Comparison of ENCODE assay signal across 21 mouse cellular contexts in genomic region chr9:104496220-104496619, GRCm38 (mm10). TPM values are rescaled to one million over a fixed set of nuclear protein-coding genes. Genes with fewer than 3 reads are reported as not detected.
"Had no signal": no experiment of that assay in that cellular context is flagged by ENCODE, and none has a peak within 500 bp of the region (broad histone marks: within the 10 kb centered on the region; RNA-seq: fewer than 3 reads in every experiment).

No protein-coding gene starts in this region.

- DNase-seq: gastrocnemius, postnatal 14 days; heart, adult 18-20 months; heart, postnatal 10 days; heart, postnatal 36 days; kidney, adult 11 months; kidney, adult 2 months; kidney, adult 9 months; kidney, postnatal 14 days; kidney, postnatal 36 days; layer of hippocampus, adult 9-11 months; layer of hippocampus, postnatal 36 days; left cerebral cortex, postnatal 4 days had no signal

- ATAC-seq: hindbrain, postnatal 0 days; intestine, embryonic 16.5 days; liver, embryonic 12.5 days had no signal

RNA-seq across cellular contexts. Expression of gene Cpne4, which starts 50.9 kb away (rescaled TPM):
- total RNA-seq: gastrocnemius, adult 18-20 months; gastrocnemius, adult 8-10 months; gastrocnemius, postnatal 14 days; heart, postnatal 10 days; hematopoietic stem cell, adult 5-6 weeks; liver, adult 2 months had no signal
- polyA plus RNA-seq: limb, embryonic 11.5 days; liver, adult 2 months; liver, embryonic 12.5 days; liver, embryonic 16.5 days had no signal
